7 mouse cellular contexts compared by ENCODE assay signal in the genomic region with DNA sequence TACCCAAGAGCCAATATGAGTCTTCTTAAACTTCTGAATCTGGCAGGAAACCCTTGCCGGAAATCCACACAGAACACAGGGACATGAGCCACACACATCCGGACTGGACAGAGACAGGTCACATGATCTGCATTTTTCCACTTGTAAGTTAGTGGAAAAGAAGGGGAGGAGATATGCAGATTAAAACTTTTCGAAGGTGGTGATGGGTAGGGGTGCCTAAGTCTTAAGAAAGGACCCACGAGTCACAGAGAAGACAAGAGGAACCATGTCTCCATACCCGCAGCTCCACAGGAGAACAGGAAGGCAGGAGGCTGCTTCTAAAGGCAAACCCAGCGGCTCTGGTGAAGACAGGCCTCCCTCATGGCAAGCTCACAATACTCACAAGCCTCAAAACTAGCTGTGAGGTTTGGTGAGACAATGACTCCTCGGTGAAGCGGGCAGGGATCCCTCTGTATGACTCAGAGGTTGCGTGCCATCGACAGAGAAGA. TPM values are rescaled to one million over a fixed set of nuclear protein-coding genes. Genes with fewer than 3 reads are reported as not detected.
A peak's percentile ranks its signal among the peaks of the same experiment; 100 is the strongest.
DNase-seq lines count a peak whose midpoint lies in the region; ATAC-seq lines count a peak whose summit lies in the region.

No protein-coding gene starts in this region.

- H3K27me3 ChIP-seq in hindbrain, embryonic 14.5 days (ENCODE audit: control insufficient read depth, insufficient read depth, low read length) = no peaks in the 10 kb centered on the region
- no peaks in the 10 kb centered on the region for H3K27me3 ChIP-seq in megakaryocyte, embryonic 14.5 days (replicated peaks)

- peak overlapping the region; percentile 100 for H3K27ac ChIP-seq in brown adipose tissue, adult 24 weeks (replicated peaks; ENCODE audit: low read depth, low read length)
- peak overlapping the region; percentile 79 for H3K27ac ChIP-seq in hindbrain, embryonic 14.5 days

- ATAC-seq in hindbrain, embryonic 14.5 days (ENCODE audit: low FRiP score) = peak; percentile 72

- H3K9me3 ChIP-seq in hindbrain, embryonic 14.5 days (ENCODE audit: control insufficient read depth, low read length) = no peaks in the 10 kb centered on the region
- H3K9me3 ChIP-seq in megakaryocyte, embryonic 14.5 days = no peaks in the 10 kb centered on the region

- peak overlapping the region; percentile 92 for H3K4me2 ChIP-seq in hindbrain, embryonic 14.5 days (replicated peaks)

- peak; percentile 90 for DNase-seq in Muller cell, postnatal 12 days (ENCODE audit: inconsistent ontology term)
- peak; percentile 93 for DNase-seq in forelimb bud, embryonic 11.5 days (ENCODE audit: low read depth, low spot score)
- peak; percentile 69 for DNase-seq in hindbrain, embryonic 14.5 days (ENCODE audit: low spot score)
- peak; percentile 49 to 66 for DNase-seq in left cerebral cortex, postnatal 10 days (ENCODE audit: extremely low spot score in 1 of 2, low spot score in 2 of 2)
- DNase-seq in right cerebral cortex, postnatal 36 days (ENCODE audit: low spot score in 2 of 2) = peak; percentile 26 to 44

- peak overlapping the region; percentile 60 for H3K9ac ChIP-seq in hindbrain, embryonic 14.5 days

- peaks cover 5% of the 10 kb centered on the region for H3K4me1 ChIP-seq in brown adipose tissue, adult 24 weeks (ENCODE audit: control insufficient read depth, insufficient read depth, insufficient read length, low read length)
- H3K4me1 ChIP-seq in hindbrain, embryonic 14.5 days (replicated peaks; ENCODE audit: control insufficient read depth, insufficient read depth, low read length) = peaks cover 19% of the 10 kb centered on the region; the same call in 1 of the 2 replicates
- peaks cover 69% of the 10 kb centered on the region for H3K4me1 ChIP-seq in megakaryocyte, embryonic 14.5 days

- peak overlapping the region; percentile 62 for H3K4me3 ChIP-seq in brown adipose tissue, adult 24 weeks (ENCODE audit: insufficient read depth, low read depth, low read length)
- H3K4me3 ChIP-seq in hindbrain, embryonic 14.5 days (replicated peaks; ENCODE audit: low read length) = peak overlapping the region; percentile 32
- peak overlapping the region; percentile 94 for H3K4me3 ChIP-seq in megakaryocyte, embryonic 14.5 days (replicated peaks)

- intact Hi-C loops in left cerebral cortex, postnatal 10 days (cut with DNase I) = no loop called here

- no peaks in the 10 kb centered on the region for H3K36me3 ChIP-seq in hindbrain, embryonic 14.5 days (replicated peaks; ENCODE audit: control insufficient read depth, insufficient read depth)
- H3K36me3 ChIP-seq in megakaryocyte, embryonic 14.5 days (replicated peaks; ENCODE audit: low read length) = no peaks in the 10 kb centered on the region

- WGBS in hindbrain, embryonic 14.5 days = under 1% methylated on average over 10 of the region's 10 CpGs

RNA-seq across cellular contexts. Expression of gene Tpt1, which starts 10.6 kb away (rescaled TPM):
- 2,477 and 2,768 TPM in 2 replicates for polyA plus RNA-seq in brown adipose tissue, adult 24 weeks (2012; ENCODE audit: insufficient read depth, insufficient read length, missing spikeins)
- 775 and 871 TPM in 2 replicates for polyA plus RNA-seq in hindbrain, embryonic 14.5 days (2014; fragmentation: Nextera tagmentation; extraction: Ambion mirVana)
- 1,000 to 10,000 TPM; 1,219 to 1,311 TPM for total RNA-seq in left cerebral cortex, postnatal 10 days (2021)
- polyA plus RNA-seq in megakaryocyte, embryonic 14.5 days (2012; ENCODE audit: insufficient read depth, low replicate concordance) = 1,815 and 2,518 TPM in 2 replicates

RNA-seq across cellular contexts. Expression of gene Slc25a30, which starts 47.5 kb away (rescaled TPM):
- 5.4 and 6.1 TPM in 2 replicates for polyA plus RNA-seq in brown adipose tissue, adult 24 weeks (2012; ENCODE audit: insufficient read depth, insufficient read length, missing spikeins)
- polyA plus RNA-seq in hindbrain, embryonic 14.5 days (2014; fragmentation: Nextera tagmentation; extraction: Ambion mirVana) = 10.5 and 12.8 TPM in 2 replicates
- 10 to 100 TPM; 11.0 to 15.6 TPM for total RNA-seq in left cerebral cortex, postnatal 10 days (2021)
- polyA plus RNA-seq in megakaryocyte, embryonic 14.5 days (2012; ENCODE audit: insufficient read depth, low replicate concordance) = 13.6 TPM in 1 of 2 replicates, not detected in the other

Comparison
In these comparisons a context has a peak if more than half of its experiments do, and no peak if none do; other contexts are left out.
1. Peak in every context shown above with its lines: DNase-seq, ATAC-seq, H3K4me3 ChIP-seq and H3K27ac ChIP-seq.
2. DNase-seq: peak in every context shown above with its lines; median percentile 93 in forelimb bud, embryonic 11.5 days; 90 in Muller cell, postnatal 12 days; 69 in hindbrain, embryonic 14.5 days; 58 in left cerebral cortex, postnatal 10 days; 35 in right cerebral cortex, postnatal 36 days.
3. H3K4me3 ChIP-seq: peak in every context shown above with its lines; median percentile 94 in megakaryocyte, embryonic 14.5 days; 62 in brown adipose tissue, adult 24 weeks; 32 in hindbrain, embryonic 14.5 days.